Mouse (Mus musculus): Measurements from ENCODE around the gene Capn5. TPM values are rescaled to one million over a fixed set of nuclear protein-coding genes. Genes with fewer than 3 reads are reported as not detected.
A peak's percentile ranks its signal among the peaks of the same experiment; 100 is the strongest.

Capn5 gene
- polyA plus RNA-seq, 1 experiment from 2014 or later = 2.5 TPM

DNA sequence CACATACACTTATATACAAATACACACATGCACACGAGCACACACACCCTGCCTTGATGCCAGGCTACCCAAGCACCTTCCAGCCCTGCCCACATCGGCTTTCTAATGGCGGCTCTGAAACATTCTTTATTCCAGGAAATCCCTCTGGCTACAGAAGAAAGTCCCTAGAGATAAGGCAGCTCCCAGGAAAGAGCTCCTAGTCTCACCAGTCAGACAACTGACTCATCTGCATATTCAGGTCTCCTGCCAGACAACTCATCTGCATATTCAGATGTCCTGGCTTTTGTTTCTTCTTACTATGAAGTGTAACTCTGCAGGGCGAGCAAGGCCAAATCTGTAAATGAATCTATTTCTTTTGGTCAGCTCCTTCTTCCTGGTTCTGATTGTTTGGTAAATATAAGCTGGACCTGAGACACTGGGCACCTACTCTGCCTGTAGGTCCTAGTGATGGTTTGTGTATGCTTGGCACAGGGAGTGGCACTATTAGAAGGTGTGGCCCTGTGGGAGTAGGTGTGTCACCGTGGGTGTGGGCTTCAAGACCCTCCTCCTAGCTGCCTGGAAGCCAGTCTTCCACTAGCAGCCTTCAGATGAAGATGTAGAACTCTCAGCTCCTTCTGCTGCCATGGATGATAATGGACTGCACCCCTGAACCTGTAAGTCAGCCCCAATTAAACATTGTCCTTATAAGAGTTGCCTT is 20.3 kb downstream of the Capn5 start:
- no peaks in the 10 kb centered on the region; the same call in 1 of the 2 replicates for H3K36me3 ChIP-seq (ENCODE audit: control insufficient read depth, insufficient read depth, low read length)
- no peak overlapping the region for H3K9ac ChIP-seq (ENCODE audit: low read length)
- H3K27ac ChIP-seq (replicated peaks; ENCODE audit: low read depth, low read length) = no peak overlapping the region
- no peak overlapping the region for H3K4me3 ChIP-seq (ENCODE audit: low read depth, low read length)
- ATAC-seq (ENCODE audit: insufficient number of reproducible peaks, low FRiP score, low TSS enrichment, low read depth) = no peak
- H3K4me2 ChIP-seq (ENCODE audit: low read depth, severe bottlenecking) = no peak overlapping the region
- H3K27me3 ChIP-seq (ENCODE audit: control insufficient read depth, insufficient read depth, low read length) = no peaks in the 10 kb centered on the region
- H3K9me3 ChIP-seq (ENCODE audit: control insufficient read depth, low read length) = no peaks in the 10 kb centered on the region
- DNase-seq (ENCODE audit: low spot score) = no peak
- peaks cover 12% of the 10 kb centered on the region for H3K4me1 ChIP-seq (ENCODE audit: control insufficient read depth, insufficient read depth, low read length)
- 59% methylated on average over 5 of the region's 5 CpGs for WGBS

DNA sequence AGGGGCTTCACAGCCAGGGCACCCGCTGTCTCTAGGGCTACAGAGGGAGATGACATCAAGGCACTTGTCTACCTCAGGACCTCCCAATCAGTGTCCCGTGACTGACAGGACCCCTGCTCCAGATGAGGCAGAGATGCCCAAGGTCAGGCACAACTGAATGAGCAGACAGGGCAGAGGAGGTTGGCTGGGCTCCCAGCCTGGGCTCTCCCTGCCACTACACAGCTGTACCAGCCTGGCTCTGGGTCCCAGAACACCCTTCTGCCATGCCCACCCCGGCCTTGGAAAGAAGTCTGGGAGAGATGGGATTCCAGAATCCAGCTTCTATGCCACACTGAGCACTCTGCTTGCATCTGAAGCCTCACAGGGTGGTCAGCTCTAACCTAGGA is 21.8 kb downstream of the Capn5 start:
- no peak overlapping the region for H3K27ac ChIP-seq (replicated peaks; ENCODE audit: low read depth, low read length)
- no peaks in the 10 kb centered on the region for H3K9me3 ChIP-seq (ENCODE audit: control insufficient read depth, low read length)
- DNase-seq (ENCODE audit: low spot score) (no peak), ATAC-seq (ENCODE audit: insufficient number of reproducible peaks, low FRiP score, low TSS enrichment, low read depth) (no peak)
- H3K36me3 ChIP-seq (ENCODE audit: control insufficient read depth, insufficient read depth, low read length) = no peaks in the 10 kb centered on the region; the same call in 1 of the 2 replicates
- H3K4me2 ChIP-seq (ENCODE audit: low read depth, severe bottlenecking) = no peak overlapping the region
- H3K4me1 ChIP-seq (ENCODE audit: control insufficient read depth, insufficient read depth, low read length) = peaks cover 15% of the 10 kb centered on the region
- 64% methylated on average over 3 of the region's 3 CpGs for WGBS
- no peaks in the 10 kb centered on the region for H3K27me3 ChIP-seq (ENCODE audit: control insufficient read depth, insufficient read depth, low read length)
- no peak overlapping the region for H3K9ac ChIP-seq (ENCODE audit: low read length)
- H3K4me3 ChIP-seq (ENCODE audit: low read depth, low read length) = no peak overlapping the region

DNA sequence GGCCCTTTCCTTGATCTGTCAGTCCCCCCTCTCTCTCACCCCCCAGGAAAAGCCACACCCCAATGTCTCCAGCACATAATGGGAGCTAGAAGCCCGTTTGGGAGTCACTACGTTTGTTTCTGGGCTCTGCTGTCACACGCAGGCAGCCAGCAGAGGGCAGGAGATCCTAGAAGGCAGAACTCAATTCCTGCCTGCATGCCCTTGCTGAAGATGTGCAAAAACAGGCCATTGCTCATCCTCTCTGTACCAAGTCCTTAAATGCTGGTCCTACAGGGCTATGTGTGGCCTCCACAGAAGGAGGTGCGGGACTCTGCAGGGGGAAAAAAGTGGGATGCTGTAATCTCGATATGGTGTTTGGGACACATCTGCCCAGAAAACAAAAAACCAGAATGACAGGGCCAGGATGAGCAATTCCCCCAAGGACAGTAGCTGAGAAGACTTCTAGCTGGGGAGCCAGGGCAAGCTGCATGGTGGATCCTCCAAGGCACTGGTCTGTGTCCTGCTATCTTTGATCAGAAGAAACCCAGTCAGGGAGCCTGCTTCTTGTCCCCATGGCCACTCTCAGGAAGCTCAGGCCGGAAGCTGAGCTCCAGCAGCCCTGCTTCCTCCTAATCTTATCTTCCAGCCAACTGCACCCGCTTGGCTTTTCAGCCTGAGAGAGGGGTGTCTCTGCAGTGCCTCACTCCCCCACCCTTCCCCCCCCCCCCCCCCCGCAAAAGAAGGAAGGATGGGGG is 22.4 kb downstream of the Capn5 start:
- H3K4me3 ChIP-seq (ENCODE audit: low read depth, low read length) = no peak overlapping the region
- H3K4me1 ChIP-seq (ENCODE audit: control insufficient read depth, insufficient read depth, low read length) = peaks cover 13% of the 10 kb centered on the region
- 34% methylated on average over 8 of the region's 8 CpGs for WGBS
- DNase-seq (ENCODE audit: low spot score) (peak; percentile 73), ATAC-seq (ENCODE audit: insufficient number of reproducible peaks, low FRiP score, low TSS enrichment, low read depth) (no peak)
- H3K27me3 ChIP-seq (ENCODE audit: control insufficient read depth, insufficient read depth, low read length) = no peaks in the 10 kb centered on the region
- H3K36me3 ChIP-seq (ENCODE audit: control insufficient read depth, insufficient read depth, low read length) = no peaks in the 10 kb centered on the region; the same call in 1 of the 2 replicates
- H3K27ac ChIP-seq (replicated peaks; ENCODE audit: low read depth, low read length) = no peak overlapping the region
- H3K4me2 ChIP-seq (ENCODE audit: low read depth, severe bottlenecking) = no peak overlapping the region
- no peaks in the 10 kb centered on the region for H3K9me3 ChIP-seq (ENCODE audit: control insufficient read depth, low read length)
- no peak overlapping the region for H3K9ac ChIP-seq (ENCODE audit: low read length)

DNA sequence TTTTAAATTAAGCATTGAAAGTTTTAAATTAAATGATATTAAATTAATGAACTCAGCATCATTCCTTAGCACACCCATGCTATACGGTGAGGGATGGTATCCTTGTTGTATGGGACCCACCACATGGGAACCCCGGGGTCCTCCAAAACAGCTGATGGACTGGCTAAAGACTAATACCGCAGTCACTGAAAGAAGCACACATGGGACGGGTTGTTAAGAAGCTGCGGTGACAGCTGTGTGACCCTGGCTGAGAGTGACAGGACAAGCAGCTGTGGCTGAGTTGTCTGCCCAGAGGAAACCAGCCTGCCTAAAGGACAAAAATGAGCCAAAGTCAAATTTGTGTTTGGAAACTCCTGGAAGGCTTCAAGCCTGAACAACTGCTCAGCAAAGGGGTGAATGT is 24.2 kb downstream of the Capn5 start:
- no peak overlapping the region for H3K27ac ChIP-seq (replicated peaks; ENCODE audit: low read depth, low read length)
- H3K9ac ChIP-seq (ENCODE audit: low read length) = no peak overlapping the region
- no peaks in the 10 kb centered on the region for H3K27me3 ChIP-seq (ENCODE audit: control insufficient read depth, insufficient read depth, low read length)
- no peaks in the 10 kb centered on the region for H3K9me3 ChIP-seq (ENCODE audit: control insufficient read depth, low read length)
- WGBS = 79% methylated on average over 5 of the region's 5 CpGs
- no peak for DNase-seq (ENCODE audit: low spot score)
- ATAC-seq (ENCODE audit: insufficient number of reproducible peaks, low FRiP score, low TSS enrichment, low read depth) = no peak
- H3K4me2 ChIP-seq (ENCODE audit: low read depth, severe bottlenecking) = no peak overlapping the region
- no peaks in the 10 kb centered on the region for H3K36me3 ChIP-seq (ENCODE audit: control insufficient read depth, insufficient read depth, low read length)
- H3K4me3 ChIP-seq (ENCODE audit: low read depth, low read length) = no peak overlapping the region
- peaks cover 18% of the 10 kb centered on the region for H3K4me1 ChIP-seq (ENCODE audit: control insufficient read depth, insufficient read depth, low read length)

DNA sequence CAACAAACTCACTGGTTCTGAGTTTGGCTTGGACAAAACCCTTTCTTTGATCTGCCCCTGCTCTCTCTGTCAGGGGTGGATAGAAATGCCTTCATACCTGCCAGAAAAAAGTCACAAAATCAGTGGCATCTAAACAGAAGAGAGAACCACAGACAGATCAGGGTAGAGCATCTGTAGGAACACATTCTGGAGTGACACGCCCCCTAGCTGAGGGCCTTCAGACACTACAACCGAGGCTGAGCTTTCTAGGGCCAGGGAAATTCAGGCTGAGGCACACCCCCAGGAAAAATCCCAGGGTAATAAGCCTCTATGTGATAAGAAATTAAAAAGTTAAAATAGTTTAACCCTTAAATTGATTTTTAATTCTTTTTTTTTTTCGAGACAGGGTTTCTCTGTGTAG is 24.7 kb downstream of the Capn5 start:
- Histone ChIP-seq H3K9me3 (ENCODE audit: control insufficient read depth, low read length) (no peaks in the 10 kb centered on the region), H3K9ac (ENCODE audit: low read length) (no peak overlapping the region), H3K27me3 (ENCODE audit: control insufficient read depth, insufficient read depth, low read length) (no peaks in the 10 kb centered on the region), H3K4me1 (ENCODE audit: control insufficient read depth, insufficient read depth, low read length) (peaks cover 18% of the 10 kb centered on the region), H3K4me3 (ENCODE audit: low read depth, low read length) (no peak overlapping the region), H3K36me3 (ENCODE audit: control insufficient read depth, insufficient read depth, low read length) (no peaks in the 10 kb centered on the region), H3K4me2 (ENCODE audit: low read depth, severe bottlenecking) (no peak overlapping the region), H3K27ac (replicated peaks; ENCODE audit: low read depth, low read length) (no peak overlapping the region)
- DNase-seq (ENCODE audit: low spot score) (no peak), ATAC-seq (ENCODE audit: insufficient number of reproducible peaks, low FRiP score, low TSS enrichment, low read depth) (no peak)
- WGBS = 36% methylated on average over 3 of the region's 3 CpGs

DNA sequence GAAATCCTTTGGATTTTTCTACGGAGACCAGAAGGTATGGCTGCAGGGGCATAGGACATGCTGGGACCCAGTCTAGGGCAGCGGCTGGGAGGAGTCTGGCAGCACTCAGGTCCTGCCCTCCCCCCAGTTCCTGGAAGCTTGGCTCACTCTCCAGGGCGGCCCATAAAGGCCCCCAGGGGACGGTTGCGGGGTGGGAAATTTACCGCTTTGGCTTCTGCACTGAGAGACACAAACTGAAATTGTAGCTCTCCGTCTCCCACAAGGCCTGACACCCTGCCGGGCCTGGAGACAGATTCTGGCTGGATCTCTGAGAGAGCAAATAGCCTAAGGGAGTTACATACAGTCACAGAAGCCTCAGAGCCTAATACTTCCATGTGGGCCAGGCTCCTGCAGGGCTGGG is 25.7 kb downstream of the Capn5 start:
- ATAC-seq (ENCODE audit: insufficient number of reproducible peaks, low FRiP score, low TSS enrichment, low read depth) (no peak), DNase-seq (ENCODE audit: low spot score) (no peak)
- WGBS = 28% methylated on average over 8 of the region's 8 CpGs
- H3K27ac ChIP-seq (replicated peaks; ENCODE audit: low read depth, low read length) = no peak overlapping the region
- H3K4me2 ChIP-seq (ENCODE audit: low read depth, severe bottlenecking) = no peak overlapping the region
- no peaks in the 10 kb centered on the region for H3K9me3 ChIP-seq (ENCODE audit: control insufficient read depth, low read length)
- H3K4me3 ChIP-seq (ENCODE audit: low read depth, low read length) = no peak overlapping the region
- no peaks in the 10 kb centered on the region for H3K36me3 ChIP-seq (ENCODE audit: control insufficient read depth, insufficient read depth, low read length)
- H3K4me1 ChIP-seq (ENCODE audit: control insufficient read depth, insufficient read depth, low read length) = peaks cover 18% of the 10 kb centered on the region
- H3K9ac ChIP-seq (ENCODE audit: low read length) = no peak overlapping the region
- H3K27me3 ChIP-seq (ENCODE audit: control insufficient read depth, insufficient read depth, low read length) = no peaks in the 10 kb centered on the region

DNA sequence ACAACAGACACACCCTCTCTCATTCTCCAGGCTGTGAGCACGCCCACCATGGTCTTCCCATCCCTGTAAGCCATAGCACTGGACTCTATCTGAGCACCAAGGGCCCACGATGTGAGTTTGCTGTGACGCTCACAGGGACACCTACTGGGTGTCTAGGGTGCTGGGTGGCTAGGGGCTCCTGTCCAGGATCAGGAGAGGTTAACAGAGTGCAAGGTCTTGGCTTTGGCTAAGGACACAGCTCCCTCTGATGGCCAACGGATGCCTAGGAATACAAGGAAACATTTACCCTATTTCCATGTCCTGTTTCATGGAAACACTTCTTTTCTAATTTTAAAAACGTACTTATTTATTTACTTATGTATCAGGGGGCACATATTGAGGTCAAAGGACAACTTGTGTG is 27.5 kb downstream of the Capn5 start:
- Histone ChIP-seq H3K4me3 (ENCODE audit: low read depth, low read length) (no peak overlapping the region), H3K36me3 (ENCODE audit: control insufficient read depth, insufficient read depth, low read length) (no peaks in the 10 kb centered on the region), H3K27me3 (ENCODE audit: control insufficient read depth, insufficient read depth, low read length) (no peaks in the 10 kb centered on the region), H3K27ac (replicated peaks; ENCODE audit: low read depth, low read length) (no peak overlapping the region), H3K9ac (ENCODE audit: low read length) (no peak overlapping the region), H3K4me1 (ENCODE audit: control insufficient read depth, insufficient read depth, low read length) (peaks cover 18% of the 10 kb centered on the region), H3K4me2 (ENCODE audit: low read depth, severe bottlenecking) (no peak overlapping the region), H3K9me3 (ENCODE audit: control insufficient read depth, low read length) (no peaks in the 10 kb centered on the region)
- 46% methylated on average over 5 of the region's 5 CpGs for WGBS
- DNase-seq (ENCODE audit: low spot score) = no peak
- ATAC-seq (ENCODE audit: insufficient number of reproducible peaks, low FRiP score, low TSS enrichment, low read depth) = no peak

DNA sequence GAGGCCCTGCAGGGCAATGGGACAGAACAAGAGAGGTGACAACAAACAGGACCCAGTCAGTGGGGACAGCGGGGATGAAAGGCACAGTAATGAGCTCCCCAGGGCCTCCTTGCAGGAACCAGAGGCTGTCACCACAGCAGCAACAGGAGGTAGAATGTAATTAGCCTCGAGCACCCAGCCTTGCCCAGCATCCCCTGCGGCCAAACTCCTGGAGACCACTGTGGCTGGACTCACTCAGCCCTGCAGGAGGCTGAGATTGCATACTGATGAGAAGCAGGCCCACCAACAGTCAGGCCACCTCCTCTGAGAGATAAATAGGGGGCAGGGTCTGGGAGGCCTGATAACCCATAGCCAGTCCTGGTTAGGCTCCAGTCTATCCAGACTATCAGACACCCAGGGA is 28.3 kb downstream of the Capn5 start:
- no peak for DNase-seq (ENCODE audit: low spot score)
- Histone ChIP-seq H3K4me2 (ENCODE audit: low read depth, severe bottlenecking) (no peak overlapping the region), H3K9me3 (ENCODE audit: control insufficient read depth, low read length) (no peaks in the 10 kb centered on the region), H3K36me3 (ENCODE audit: control insufficient read depth, insufficient read depth, low read length) (no peaks in the 10 kb centered on the region), H3K9ac (ENCODE audit: low read length) (no peak overlapping the region), H3K4me1 (ENCODE audit: control insufficient read depth, insufficient read depth, low read length) (peaks cover 16% of the 10 kb centered on the region), H3K27me3 (ENCODE audit: control insufficient read depth, insufficient read depth, low read length) (no peaks in the 10 kb centered on the region), H3K4me3 (ENCODE audit: low read depth, low read length) (no peak overlapping the region), H3K27ac (replicated peaks; ENCODE audit: low read depth, low read length) (no peak overlapping the region)
- ATAC-seq (ENCODE audit: insufficient number of reproducible peaks, low FRiP score, low TSS enrichment, low read depth) = peak; percentile 27; the same call in 1 of the 2 replicates
- WGBS = 4% methylated on average over 3 of the region's 3 CpGs

All from limb, embryonic 11.5 days (tissue).